Mouse (Mus musculus): ENCODE data around the gene Zfp950.

Zfp950 gene

DNA sequence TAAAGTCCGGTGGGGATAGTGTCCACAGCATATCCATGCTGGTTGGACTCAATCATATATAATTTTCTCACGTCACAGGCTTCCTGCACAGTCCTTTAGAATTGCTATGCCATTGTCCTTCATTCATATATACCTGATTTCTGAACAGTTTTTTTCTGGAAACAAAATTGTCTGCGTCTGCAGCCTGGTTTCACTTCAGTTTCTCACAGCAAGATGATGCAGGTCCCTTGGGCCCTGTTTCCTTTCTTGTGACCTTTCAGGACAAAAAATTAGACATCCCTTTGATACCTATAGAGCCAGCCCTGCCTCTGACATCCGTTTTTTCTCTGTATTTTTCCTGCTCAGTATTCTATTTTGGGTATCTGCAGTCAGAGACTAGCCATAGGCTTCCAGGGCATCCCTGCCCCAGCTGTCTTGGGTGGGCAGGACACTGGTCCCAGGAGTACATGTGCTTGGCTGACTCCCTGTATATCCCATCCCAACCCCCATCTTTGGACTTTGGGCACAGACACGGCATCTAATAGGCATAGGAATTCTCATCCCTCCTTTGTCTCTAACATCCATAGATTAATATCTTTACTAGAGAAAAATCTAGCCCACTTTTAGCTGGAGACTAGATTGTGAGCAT lies 83.7 kb downstream of the Zfp950 start:
- no peak for DNase-seq (ENCODE audit: low spot score)

DNA sequence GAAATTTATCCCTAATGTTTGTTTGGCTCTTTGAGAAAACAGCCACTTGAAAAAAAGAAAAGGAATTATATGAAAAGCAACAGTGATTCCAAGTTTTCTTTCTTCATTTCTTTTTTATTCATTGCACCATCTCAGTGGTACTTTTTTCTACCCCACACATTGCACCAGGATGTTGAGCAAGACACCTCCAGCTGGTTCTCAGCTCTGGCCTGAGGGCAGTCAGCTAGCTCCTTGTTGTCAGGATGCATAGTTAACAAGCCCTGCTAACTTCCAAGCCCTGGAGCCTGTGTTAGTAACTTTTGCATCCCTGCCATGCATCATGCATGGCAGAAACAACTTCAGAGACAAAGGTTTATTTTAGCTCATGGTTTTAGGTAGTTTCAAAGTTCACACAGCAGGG lies 87.9 kb downstream of the Zfp950 start:
- no peak for DNase-seq (ENCODE audit: low spot score)

DNA sequence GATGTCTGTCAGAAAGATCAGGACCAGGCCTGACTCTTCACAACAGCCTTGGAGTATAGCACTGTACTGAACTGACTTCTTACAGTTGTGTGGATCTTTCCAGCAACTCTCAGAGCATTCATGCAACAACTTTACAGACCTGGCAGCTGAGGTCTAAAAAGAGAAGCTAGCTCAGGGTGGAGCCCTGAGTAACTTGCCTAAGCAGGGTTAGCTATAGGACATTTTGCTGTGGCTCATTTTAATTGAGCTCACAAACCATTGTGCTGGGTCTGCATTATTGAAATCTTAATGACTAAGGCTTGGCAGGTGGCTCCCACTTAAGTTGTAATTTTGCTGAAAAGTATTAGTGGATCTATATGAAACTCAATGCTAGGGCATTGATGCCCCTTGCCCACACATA lies 88.6 kb downstream of the Zfp950 start:
- no peak for DNase-seq (ENCODE audit: low spot score)

DNA sequence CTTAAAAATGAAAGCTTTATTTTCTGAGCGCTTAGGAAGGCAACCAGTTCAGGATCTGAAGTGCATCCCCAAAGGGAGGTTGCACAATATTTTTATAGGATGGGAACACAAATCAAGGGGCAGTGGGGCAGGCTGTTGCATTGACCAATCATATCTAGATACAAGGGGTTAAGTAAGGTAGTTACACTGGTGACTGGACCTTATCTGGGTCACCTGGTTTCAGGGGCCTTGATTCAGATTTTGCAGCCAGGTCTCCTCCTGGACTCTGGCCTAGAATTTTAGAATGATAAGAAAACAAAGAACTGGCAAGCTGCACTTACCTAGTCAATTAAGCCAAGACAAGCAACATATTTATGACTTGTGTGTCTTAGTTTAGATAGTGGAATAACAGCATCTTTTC lies 89.5 kb downstream of the Zfp950 start:
- DNase-seq (ENCODE audit: low spot score), result no peak

DNA sequence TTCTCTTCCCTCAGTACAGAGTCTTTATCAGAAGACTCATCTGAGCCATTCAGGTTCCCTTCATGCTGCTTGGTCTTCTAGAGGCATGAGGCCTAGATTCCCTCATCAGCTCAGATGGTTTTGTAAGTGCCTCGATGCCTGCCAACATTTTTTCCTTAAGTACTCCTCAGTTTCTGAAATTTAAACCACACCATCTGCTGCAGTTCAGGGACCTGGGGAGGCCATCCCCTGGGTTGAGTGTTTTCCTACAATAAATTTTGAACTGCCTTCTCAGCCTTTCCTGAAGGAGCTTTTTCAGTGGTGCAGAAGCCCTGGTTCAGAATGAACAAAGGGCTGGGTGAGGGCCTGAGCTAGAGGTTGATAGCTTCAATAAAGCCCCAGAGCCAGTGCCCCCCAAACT lies 91.2 kb downstream of the Zfp950 start:
- no peak for DNase-seq (ENCODE audit: low spot score)

DNA sequence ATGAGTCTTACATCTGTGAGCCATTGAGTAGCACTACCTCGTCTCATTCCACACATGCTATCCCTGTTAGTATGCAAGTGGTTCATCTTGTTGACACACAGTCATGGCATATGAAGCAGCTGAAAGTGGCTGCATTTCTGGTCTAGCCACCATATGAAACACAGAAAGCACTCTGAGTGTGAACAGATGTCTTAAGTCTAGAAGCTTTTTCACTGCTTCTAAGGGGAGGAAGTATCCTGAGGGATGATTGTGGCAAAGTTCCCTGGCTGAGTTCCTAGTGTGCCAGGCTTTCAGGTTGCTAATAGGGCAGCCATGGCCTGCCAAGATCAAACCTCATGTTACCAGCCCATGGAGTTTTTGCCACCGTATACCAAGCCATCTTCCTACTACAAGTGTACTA lies 92.0 kb downstream of the Zfp950 start:
- no peak for DNase-seq (ENCODE audit: low spot score)

DNA sequence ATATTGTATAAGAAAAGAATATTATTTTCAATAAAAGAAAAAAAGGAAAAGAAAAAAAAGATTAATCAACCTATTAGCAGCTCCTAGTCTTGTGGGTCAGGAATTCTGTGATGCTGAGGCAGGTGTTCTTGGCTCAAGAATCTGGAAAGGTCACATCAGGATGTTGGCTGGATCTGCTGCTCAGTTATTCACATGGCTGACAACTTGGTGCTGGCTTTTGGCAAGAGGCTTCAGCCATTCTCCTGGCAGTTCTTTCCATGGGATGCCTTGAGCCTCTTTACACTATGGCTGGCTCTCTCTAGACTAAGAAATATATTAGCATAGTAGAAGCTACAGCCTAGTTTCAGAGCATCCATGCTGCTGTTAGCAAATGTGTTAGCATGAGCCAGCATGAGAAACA lies 101.5 kb downstream of the Zfp950 start:
- no peak for DNase-seq (ENCODE audit: low spot score)

DNA sequence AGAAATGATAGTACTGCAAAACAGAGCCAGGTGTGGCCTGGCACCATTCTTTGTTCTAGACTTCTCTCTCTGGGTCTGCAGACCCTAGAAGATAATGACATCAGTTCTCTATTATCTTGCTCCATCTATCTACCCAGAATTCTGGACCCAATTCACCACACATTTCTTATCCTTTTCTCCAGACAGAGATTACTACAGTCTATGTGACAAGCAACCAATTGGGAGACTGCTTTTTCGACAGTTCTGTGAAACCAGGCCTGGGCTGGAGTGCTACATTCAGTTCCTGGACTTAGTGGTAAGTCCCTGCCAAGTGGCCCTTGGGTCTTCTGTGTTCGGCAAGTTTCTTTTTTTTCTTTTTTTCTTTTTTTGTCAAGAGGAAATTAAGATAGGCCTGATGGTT lies 109.1 kb downstream of the Zfp950 start:
- DNase-seq (ENCODE audit: low spot score), result no peak

DNA sequence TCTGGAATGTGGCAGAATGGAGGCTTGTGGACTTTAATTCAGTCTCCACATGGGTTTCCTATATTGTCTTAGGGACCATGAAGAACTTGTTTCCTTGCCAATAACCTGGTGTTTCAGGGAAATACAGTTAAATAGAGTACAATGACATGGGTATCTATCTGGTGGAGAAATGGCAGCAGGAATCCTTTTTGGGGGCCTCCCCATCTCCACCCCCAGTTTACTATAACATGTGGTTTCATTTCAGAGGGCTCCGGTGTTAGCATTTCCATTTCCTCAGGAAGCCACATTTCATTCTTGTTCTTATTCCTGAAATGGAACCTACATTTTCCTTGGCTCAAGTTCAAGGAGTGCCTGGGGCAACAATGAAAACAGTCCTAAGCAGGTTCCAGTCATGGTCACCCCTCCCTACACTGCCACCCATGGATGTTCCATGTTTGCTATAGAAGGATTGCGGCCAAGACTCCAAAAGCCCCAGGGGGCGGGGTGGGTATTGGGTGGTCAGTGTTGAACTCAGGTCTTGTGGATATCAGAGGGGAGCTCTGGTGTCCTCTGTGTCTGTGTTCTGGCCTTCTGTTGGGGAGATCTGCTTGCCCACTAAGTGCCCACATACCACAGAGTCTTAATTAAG lies 118.6 kb downstream of the Zfp950 start:
- no peak for DNase-seq (ENCODE audit: low spot score)

DNA sequence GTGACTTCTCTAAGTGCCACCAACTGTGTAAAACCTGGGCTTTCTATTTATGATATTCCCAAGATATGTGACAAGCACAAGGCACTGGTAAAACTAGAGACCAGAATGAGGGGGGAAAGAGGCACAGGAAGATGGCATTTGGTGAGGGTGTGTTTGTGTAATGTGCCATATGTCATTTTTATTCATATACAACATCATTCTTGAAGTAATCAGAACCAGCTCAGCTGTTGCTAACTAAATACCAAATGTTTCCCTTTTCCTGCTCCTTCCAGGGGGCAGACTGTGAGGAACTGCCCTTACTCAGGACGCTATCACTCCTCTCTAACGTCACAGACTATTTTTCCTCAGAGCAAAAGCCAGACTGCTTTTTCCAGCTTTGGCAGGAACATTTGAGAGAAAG lies 119.1 kb downstream of the Zfp950 start:
- DNase-seq (ENCODE audit: low spot score), result no peak

DNA sequence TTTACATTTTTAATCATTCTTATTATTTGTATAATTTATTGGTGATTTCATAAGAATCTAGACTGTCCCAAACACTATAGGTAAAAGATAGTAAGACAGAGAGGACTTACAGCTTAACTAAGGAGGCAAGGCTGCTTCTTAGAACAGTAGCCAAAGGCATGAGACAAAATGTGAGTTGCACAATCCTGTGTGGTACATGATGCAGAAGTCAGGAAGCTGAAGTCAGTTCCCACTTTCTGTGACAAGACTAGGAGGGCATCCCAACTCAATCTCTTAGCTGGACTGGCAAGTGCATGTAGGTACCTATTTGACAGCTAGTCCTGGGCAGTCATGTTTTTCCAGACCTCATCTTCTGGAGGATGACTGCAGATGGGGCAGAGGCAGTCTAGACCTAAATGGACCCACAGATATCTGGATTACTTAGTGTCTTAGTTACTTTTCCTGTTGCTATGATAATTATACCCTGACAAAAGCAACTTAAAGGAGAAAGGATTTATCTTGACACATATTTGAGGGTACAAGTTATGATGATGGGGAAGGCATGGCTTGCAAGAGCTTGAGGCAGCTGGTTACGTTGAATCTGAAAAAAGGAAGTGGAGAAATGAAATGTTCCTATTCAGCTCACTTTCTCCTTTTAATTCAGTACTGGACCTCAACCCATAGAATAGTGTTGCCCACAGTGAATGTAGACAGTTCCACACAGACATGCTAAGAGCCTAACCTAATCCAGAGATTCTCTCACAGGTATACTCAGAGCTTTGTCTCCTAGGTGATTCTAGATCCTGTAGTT lies 123.0 kb downstream of the Zfp950 start:
- no peak for DNase-seq (ENCODE audit: low spot score)

DNA sequence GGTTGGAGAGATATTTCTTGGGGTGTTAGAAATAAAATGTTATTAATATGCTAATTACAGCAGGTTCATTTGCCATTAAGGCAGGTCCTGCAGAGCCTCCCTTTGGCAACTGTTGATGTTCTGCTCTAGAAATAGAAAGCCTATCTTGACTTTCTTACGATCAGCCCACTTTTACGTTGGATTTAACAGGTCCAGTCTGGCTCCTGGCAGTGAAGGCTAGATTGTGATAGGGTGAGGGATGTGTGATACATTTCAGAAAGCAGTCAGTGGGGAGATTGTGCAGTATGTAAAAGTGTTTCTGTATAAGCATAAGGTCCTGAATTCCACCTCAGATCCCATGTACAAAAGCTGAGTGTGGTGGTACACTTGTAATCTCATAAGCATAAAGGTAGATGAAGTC lies 131.4 kb downstream of the Zfp950 start:
- no peak for DNase-seq (ENCODE audit: low spot score)
